Mouse (Mus musculus): ENCODE data around the gene Stk25. TPM values are rescaled to one million over a fixed set of nuclear protein-coding genes. Genes with fewer than 3 reads are reported as not detected.
"Not testable (repeated sequence)": the region's sequence is repeated elsewhere in the genome, so short reads cannot be mapped to it uniquely, and the experiment has no call there.

Stk25 gene
- 100 to 1,000 TPM; 128 to 141 TPM for total RNA-seq (2021)
- long read RNA-seq, experiment 1, full-length matches to known transcripts: 131 of 155 reads
- long read RNA-seq, experiment 1, partial matches to known transcripts: 7 of 155 reads
- long read RNA-seq, experiment 1, other reads (novel, unspliced or antisense): 17 of 155 reads
- long read RNA-seq, experiment 2, full-length matches to known transcripts: 170 of 196 reads
- long read RNA-seq, experiment 2, partial matches to known transcripts: 10 of 196 reads
- long read RNA-seq, experiment 2, other reads (novel, unspliced or antisense): 16 of 196 reads

DNA sequence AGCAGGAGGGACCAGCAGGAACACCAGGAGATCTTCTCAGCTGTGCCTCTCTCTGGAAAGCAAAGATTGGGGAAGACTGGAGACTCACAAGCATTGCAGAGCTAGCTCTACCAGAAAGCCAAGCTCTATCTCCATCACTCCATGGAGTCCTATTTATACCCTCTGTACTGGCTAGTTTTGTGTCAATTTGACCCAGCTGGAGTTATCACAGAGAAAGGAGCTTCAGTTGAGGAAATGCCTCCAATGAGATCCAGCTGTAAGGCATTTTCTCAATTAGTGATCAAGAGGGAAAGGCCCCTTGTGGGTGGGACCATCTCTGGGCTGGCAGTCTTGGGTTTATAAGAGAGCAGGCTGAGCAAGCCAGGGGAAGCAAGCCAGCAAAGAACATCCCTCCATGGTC, at the start of gene Stk25:
TSS of gene Stk25 (minus strand) at position 101 of the 400 bp plus-strand sequence.
- not testable (repeated sequence) for DNase-seq (ENCODE audit: low spot score in 2 of 2)

DNA sequence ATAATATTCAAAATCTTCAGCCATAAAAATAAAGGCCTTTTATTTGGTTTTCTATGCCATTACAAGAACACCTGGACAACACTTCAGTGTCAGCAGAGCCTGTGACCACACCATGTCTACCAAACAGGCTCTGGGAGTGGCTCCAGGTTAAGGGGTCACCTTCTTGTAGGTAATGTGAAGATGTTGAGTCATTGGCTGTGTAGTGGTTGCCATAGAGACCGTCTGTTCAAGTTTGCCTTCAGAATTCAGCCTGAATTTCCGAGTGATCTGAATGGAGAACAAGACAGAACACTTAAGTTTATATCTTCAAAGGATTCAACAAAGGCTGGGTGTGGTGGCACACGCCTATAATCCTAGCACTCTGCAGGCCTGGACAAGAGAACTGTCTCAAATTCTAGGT, 46.9 kb upstream of the Stk25 start:
- no peak for DNase-seq (ENCODE audit: low spot score in 2 of 2)

DNA sequence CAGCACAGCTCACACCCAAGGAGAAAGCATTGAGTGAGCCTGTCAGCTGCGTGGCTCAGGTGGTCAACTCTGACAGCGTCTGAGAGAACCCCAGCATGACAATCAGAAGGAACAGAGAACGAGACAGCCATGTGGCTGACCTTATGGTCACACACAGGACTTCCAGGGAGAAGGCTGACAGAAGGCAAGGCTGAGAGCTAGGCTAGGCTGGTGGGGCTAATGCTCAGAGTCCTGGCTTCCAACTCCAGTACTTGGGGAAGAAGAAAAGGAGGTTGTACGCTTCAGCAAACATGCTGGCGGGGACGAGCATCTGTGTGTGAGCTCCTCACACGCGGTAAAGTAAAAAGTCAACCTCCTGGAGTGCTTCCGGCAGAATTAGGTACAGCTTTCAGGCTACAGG, 45.9 kb upstream of the Stk25 start:
- DNase-seq (ENCODE audit: low spot score in 2 of 2): no peak

DNA sequence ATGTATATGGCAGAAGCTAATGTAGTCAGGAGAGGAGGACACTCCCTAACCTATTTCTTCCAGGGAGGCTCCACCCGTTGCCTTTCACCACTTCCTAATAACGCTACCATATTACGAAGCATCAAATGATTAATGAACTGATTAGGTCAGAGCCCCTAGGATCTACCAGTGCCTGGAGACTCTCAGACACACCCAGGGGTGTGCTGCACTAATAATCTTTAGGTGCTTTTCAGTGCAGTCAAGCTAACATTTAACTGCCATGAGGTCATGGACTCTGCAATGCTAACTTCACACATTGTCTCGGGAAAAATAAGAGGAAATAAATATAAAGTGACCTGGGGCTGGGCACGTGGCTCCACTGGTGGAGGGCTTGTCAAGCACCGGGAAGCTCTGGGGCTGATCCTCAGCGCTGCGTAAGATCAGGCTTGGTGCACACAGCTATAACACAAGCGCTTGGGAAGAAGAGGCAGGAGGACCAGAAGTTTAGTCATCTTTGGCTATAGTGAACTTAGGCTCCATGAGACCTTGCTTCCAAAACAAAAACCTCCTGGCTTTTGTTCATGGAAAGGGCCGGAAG, 45.1 kb upstream of the Stk25 start:
- DNase-seq (ENCODE audit: low spot score in 2 of 2): no peak

DNA sequence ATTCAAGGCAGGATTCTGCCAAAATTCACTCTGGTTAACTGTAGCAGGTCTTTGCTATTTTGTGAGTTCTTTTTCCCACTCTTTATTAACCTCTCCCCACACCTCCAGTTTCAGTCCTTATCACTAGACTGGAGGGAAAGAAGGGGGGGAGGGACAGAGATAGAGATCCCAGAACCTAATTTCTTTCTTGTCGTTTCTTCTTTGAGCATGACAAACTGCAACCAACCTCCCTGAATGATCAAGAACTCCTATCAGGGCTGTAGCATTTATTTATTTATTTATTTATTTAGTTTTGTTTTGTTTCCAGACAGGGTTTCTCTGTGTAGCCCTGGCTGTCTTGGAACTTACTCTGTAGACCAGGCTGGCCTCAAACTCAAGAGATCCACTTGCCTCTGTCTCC, 43.6 kb upstream of the Stk25 start:
- no peak for DNase-seq (ENCODE audit: low spot score in 2 of 2)

DNA sequence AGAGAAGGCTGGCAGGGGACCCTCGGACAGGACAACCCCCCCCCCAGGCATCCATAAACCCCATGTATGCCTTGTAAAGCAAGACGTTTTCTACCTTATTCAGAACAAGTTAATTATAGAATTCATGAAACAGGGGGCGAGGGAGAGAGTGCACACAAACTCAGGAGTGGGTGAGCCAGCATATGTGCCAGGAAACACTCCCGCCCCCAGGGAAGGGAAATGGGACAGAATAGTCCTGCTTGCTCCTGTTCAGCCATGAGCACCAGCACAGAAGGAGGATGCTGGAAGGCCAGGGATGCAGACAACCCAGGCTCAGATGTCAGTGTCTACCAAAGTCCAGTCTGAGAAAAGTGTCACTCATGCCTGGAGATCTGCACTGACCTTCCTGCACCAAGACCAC, 40.7 kb upstream of the Stk25 start:
- no peak for DNase-seq (ENCODE audit: low spot score in 2 of 2)

DNA sequence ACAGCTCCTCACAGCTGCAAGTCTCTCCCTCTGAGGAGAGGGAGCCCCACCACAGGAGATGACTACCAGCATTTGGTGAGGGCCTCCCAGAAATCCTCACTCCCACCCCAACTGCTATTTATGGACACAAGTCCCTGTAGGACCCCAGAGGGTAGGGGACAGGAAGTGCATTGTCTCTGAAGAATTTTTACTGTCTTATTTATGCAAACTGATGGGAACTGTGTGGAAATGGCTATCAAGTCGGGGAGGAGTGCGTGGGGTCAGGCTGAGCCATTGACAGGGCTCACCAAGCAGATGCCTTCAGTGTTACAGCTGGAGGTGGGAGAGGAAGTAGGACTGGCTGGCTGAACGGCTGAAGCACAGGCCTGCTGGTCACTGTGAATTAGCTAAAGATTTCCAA, 38.9 kb upstream of the Stk25 start:
- no peak for DNase-seq (ENCODE audit: low spot score in 2 of 2)

DNA sequence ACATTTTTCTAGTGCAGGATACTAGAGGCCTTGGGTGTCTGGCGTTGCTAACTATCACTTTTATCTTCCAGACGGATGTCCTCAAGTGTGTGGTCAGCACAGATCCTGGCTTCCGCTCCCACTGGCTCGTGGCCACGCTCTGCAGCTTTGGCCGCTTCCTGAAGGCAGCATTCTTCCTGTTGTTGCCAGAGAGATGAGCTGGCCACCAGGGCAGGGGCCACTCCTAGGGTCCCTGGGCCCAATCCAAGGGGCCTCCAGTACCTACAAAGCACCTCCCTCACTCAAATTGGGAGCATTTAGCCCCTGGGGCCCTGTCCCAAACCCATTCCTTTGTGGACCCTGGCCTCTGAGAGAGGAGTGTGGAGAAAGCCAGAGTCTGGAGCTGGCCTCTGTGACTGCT, 36.5 kb upstream of the Stk25 start:
- DNase-seq (ENCODE audit: low spot score in 2 of 2): peak; percentile 45 to 63

DNA sequence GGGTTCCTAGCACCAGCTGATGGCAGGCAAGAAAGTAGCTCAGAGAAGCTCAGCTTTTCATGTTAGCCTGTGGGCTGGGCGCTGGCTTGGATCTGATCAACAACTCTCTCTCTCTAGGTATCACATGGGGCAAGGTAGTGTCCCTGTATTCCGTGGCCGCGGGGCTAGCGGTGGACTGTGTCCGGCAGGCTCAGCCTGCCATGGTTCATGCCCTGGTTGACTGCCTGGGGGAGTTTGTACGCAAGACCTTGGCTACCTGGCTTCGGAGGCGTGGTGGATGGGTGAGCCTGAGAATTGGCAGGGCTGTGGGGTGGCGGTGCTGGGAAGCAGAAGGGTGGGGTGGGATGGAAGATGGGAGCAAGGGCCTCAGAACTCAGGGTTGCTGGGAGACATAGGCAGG, 35.5 kb upstream of the Stk25 start:
- DNase-seq (ENCODE audit: low spot score in 2 of 2): no peak

DNA sequence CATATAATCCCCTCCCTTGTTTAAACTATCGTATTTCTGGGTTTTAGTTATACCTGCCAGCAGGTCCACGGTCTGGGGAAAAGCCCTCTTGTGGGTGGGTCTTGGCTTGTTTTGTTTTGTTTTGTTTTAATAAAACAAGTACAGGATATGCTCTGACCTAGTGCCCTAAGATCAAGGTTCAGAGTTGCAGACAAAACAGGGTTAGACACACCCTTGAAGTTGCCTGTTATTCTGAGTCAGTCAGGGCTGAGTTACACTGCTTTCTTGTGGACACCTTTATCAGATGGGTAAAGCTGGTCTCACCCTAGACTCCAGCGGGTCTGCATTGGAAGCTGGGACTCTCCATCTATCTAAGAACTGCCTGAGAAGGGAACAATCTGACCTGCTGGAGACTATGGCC, 35.0 kb upstream of the Stk25 start:
- DNase-seq (ENCODE audit: low spot score in 2 of 2): no peak

DNA sequence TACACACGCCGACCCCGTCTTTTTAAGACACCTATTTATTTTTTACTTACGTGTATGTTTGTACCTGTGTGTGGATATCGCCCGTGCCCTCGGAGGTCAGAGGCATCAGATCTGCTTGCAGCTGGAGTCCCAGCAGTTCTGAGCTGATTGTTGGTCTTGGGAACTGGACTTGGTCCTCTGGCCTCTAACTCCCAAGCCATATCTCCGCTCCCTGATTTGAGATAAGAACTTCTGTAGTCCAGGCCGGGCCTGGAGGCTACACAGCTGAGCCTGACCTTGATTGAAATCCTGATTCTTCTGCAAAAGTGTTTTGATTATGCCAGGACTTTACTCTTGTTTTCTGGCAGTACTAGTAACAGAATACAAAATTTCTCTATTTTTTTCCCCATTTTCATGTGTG, 34.3 kb upstream of the Stk25 start:
- DNase-seq (ENCODE audit: low spot score in 2 of 2): no peak

DNA sequence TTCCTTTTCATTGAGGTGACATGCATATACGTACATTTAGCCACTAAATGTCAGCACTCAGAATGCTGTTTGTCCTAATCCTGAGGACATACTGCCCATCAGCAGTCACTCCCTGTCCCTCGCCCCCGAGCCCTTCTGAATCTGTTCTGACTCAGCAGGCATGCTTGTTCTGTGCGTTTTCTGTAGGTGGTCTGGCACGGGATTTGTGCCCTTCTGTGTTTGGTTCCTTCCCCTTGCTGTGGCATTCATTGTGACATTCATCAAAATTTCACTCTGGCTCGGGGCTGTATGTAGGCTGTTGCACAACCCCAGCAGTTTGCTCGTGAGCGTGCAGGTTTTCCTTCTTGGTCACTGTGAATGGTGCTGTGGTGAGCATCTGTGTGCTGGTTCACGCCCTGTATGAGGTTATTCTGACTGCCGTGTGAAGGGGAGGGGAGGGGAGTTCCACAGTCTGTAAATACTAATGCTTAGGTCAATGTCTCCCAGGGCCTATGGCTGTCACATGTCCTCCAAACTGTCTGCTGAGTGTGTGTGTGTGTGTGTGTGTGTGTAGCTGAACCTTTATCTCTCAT, 33.4 kb upstream of the Stk25 start:
- no peak for DNase-seq (ENCODE audit: low spot score in 2 of 2)

DNA sequence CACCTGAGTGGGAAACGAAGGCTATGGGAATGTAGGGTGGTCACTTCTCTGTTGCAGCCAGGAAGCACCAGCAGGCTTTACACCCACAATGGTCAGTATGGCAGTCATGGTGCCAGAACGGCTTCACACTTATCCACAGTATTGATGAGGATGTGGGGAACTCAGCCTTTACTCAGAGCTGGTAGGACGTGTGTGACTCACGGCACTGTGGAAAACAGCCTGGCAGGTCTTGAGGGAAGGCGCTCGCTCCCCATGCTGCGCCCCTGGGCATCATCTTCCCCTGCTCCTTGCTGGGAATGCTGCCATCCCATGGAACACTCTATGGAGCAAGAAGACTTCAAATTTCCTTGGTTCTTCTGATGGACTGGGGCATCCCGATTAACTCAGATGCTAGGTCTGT, 32.6 kb upstream of the Stk25 start:
- DNase-seq (ENCODE audit: low spot score in 2 of 2): no peak

DNA sequence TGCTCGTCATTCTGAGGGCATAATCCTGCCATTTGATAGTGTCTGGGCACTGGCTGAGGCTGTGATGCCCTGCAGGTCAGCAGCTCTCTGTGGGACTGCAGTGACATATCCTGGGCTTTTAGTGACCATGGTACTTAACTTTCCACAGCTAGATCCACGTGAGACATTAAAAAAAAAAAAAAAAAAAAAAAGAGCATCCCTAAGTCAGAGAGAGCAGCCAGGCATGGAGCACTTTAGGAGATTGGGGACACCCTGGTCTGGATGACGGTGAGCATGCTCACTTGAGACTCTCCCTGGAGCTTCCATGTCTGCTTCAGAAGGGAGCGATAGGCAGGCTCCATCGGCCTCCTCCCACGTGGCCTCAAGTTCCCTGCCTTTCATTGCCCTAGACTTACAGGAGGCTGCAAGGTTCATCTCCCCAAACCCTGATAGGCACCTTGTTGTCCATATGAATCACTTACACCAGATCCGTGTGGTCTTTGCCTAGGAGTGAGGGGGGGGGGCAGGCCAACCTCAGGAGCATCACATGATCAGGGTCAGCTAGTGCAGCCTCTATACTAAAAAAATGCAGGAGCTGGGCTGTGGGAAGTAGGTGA, 31.5 kb upstream of the Stk25 start:
- DNase-seq (ENCODE audit: low spot score in 2 of 2): no peak

DNA sequence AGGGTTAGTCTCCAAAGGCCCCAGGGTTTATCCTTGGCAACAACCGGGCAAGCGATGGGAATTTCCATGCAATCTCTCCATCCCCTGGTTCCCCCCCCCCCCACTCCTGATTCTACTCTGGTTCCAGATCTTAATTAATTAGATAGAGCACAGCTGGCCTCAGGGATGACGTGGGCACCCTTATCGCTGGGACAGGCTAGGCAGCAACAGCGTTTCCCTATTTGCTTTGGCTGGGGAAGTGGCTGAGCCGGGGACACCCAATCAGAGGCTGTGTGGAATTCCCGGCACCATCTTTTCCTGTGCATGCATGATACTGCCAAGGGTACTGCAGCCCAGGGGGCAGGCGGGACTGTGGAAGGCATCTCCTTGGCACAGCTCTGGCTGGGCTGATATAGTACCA, 29.7 kb upstream of the Stk25 start:
- no peak for DNase-seq (ENCODE audit: low spot score in 2 of 2)

DNA sequence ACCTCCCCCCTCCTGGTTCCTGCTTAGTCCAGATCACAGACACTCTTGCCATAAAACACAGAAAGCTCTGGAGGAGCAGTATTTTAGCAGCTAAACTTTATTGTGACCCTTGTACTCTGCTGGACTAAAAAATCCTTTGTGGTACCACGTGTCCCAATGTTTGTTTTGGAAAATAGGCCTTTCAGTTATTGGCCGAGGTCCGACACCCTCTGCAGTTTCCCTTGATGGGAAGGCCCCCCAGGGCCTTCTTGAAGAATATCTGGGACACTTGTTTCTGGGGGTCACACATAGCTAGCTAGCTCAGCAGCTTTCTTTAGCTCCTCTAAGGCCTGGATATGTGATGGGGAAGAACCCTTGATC, 28.5 kb upstream of the Stk25 start:
- no peak for DNase-seq (ENCODE audit: low spot score in 2 of 2)

DNA sequence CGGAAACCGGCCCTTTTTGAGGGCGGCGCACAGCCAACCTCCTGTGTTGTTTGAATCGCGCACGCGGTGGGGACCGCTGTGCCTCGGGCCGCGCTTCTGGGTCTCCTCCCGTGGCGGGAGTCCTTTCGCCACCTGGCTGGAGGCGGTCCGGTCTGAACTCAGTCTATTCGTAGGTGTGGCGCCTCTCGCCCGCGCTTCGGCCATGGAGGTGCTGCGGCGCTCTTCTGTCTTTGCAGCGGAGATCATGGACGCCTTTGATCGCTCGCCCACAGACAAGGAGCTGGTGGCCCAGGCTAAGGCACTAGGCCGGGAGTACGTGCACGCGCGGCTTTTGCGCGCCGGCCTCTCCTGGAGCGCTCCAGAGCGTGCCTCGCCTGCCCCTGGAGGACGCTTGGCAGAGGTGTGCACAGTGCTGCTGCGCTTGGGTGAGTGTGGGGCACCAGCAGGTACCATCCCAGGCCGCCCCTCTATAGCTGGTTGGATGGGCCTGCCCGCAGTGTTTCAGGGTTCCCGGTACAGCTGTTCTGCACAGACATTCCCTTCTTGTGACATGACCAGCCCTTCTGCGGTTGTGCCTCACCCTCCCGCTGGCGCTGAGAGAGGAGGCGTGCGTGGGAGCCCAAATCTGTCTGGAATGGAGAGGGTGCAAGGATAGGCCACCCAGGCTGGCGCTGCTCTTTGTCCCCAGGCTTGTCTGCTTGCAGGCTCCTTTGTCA, 27.9 kb upstream of the Stk25 start:
- peak in 1 of 2 experiments; percentile 47 for DNase-seq (ENCODE audit: low spot score in 2 of 2)

DNA sequence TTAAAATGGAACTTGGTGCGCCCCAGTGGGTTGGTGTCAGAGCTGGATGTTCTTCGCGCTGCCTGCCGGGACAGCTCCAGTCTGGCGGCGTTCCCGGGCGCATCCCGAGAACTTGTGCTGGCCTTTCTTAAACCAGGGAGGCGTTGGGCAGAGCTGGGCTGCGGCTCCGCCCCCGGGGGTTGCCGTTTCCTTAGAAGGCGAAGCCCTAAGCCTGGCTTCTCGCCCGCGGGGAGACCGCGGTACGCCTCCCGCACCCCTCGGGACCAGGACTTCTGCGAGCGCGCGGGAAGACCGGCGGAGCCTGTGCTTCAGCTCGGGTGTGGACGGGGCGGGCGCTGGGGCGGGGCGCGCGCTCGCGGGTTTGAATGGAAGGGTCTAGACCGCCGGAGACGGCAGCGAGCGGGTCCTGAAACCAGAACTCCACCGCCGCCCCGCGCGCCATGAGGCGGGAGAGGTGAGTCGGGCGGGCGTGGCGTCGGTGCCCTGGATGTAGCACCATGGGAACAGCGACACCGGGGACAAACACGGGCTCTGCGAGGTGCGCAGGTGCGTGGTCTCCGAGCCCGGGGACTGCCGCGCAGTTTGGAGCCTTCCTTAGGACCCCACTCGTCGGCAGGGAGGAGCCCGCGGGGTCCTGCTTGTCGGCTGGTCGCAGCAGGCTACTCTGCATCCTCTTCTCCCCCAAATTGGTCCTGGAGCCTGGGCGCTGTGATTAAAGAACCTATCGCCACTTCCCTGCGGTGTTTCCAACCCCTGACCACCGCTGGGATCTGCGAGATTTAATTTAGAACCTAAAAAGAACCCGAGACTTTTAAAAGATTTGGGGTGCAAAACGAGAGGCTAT, 27.2 kb upstream of the Stk25 start, which contains the start of gene Bok:
TSS of gene Bok (plus strand) at position 260 of the 844 bp plus-strand sequence.
- peak; percentile 71 to 83 for DNase-seq (ENCODE audit: low spot score in 2 of 2)

DNA sequence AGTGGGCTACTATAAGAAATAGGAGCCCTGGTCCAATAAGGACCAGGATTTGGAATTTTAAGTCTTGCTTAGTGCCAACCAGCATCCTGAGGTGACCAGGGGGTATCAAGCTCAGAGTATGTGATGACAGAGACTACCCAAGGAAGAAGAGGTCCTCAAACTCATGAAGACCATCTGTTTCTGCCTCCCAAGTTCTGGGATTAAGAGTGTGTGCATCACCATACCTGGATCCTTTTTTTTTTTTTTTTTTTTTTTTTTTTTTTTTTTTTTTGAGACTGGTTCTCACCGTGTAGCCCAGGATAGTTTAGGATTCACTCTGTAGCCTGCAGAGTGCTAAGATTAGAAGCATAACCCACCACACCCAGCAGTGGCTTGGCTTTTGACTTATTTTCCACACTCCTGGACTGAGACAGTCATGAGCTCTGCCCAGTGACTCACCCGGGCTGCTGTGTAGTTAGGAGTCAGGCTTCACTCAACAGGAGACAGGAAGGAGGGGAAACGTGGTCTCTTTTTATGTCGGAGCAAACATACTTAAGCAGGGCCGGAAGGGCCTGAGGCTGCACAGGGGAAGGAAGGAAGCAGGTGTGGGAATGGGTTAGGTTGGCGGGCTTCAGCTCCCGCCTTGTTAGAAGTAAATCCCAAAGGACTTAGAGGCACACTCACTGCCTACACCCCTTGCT, 21.6 kb upstream of the Stk25 start:
- no peak for DNase-seq (ENCODE audit: low spot score in 2 of 2)

DNA sequence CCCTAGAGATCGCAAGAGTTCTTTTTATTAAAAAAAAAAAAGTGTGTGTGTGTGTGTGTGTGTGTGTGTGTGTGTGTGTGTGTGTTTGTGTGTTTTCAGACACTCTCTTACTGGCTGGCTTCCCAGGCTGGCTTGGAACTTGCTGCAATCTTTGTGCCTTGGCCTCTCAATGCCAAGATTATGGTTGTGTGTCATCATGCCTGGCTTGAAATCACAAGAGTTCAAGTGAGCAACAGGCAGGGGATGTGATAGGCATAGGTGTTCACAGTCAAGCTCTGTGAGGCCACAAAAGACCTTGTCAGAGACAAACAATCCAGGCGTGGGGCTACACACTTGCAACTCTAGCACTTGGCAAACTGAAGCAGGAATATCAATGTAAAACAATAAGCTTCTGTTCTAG, 19.9 kb upstream of the Stk25 start:
- peak in 1 of 2 experiments; percentile 36 for DNase-seq (ENCODE audit: low spot score in 2 of 2)

Measured in gastrocnemius, postnatal 4 days (tissue).